Mouse (Mus musculus): ENCODE data around the gene Gm37240. TPM values are rescaled to one million over a fixed set of nuclear protein-coding genes. Genes with fewer than 3 reads are reported as not detected.

The Gm37240 gene
- polyA plus RNA-seq, 1 experiment from 2014 or later = 18.1 TPM

GRCm38 (mm10) chr3:85106956-85107355, 780.4 kb downstream of the Gm37240 start:
- H3K4me1 ChIP-seq (replicated peaks; ENCODE audit: control insufficient read depth, insufficient read depth) = no peaks in the 10 kb centered on the region
- H3K4me2 ChIP-seq (replicated peaks; ENCODE audit: low read depth) = no peak overlapping the region
- no peaks in the 10 kb centered on the region for H3K9me3 ChIP-seq (ENCODE audit: control insufficient read depth, low read length)
- no peak for TF ChIP-seq CTCF (IDR thresholded peaks at IDR 0.05; ENCODE audit: low read depth)
- TF ChIP-seq EP300 (optimal IDR thresholded peaks at IDR 0.05) = no peak
- H3K9ac ChIP-seq (ENCODE audit: low read length) = no peak overlapping the region
- no peak overlapping the region for H3K4me3 ChIP-seq (ENCODE audit: low read depth, low read length)
- ATAC-seq (ENCODE audit: low FRiP score, low TSS enrichment) (no peak), DNase-seq (ENCODE audit: low spot score) (no peak)
- H3K36me3 ChIP-seq (ENCODE audit: control insufficient read depth, insufficient read depth, low read length) = no peaks in the 10 kb centered on the region
- no peaks in the 10 kb centered on the region for H3K27me3 ChIP-seq (ENCODE audit: control insufficient read depth, insufficient read depth, low read length)
- no peak overlapping the region for H3K27ac ChIP-seq (replicated peaks)
- 41% methylated on average over 11 of the region's 11 CpGs for WGBS

GRCm38 (mm10) chr3:85104301-85104700, 783.0 kb downstream of the Gm37240 start:
- no peak for TF ChIP-seq EP300 (optimal IDR thresholded peaks at IDR 0.05)
- no peak for TF ChIP-seq CTCF (IDR thresholded peaks at IDR 0.05; ENCODE audit: low read depth)
- Histone ChIP-seq H3K9me3 (ENCODE audit: control insufficient read depth, low read length) (no peaks in the 10 kb centered on the region), H3K36me3 (ENCODE audit: control insufficient read depth, insufficient read depth, low read length) (no peaks in the 10 kb centered on the region), H3K9ac (ENCODE audit: low read length) (no peak overlapping the region), H3K4me2 (replicated peaks; ENCODE audit: low read depth) (no peak overlapping the region), H3K27ac (replicated peaks) (no peak overlapping the region), H3K4me3 (ENCODE audit: low read depth, low read length) (no peak overlapping the region), H3K27me3 (ENCODE audit: control insufficient read depth, insufficient read depth, low read length) (no peaks in the 10 kb centered on the region), H3K4me1 (replicated peaks; ENCODE audit: control insufficient read depth, insufficient read depth) (no peaks in the 10 kb centered on the region)
- DNase-seq (ENCODE audit: low spot score) = no peak
- WGBS = 41% methylated on average over 5 of the region's 5 CpGs
- ATAC-seq (ENCODE audit: low FRiP score, low TSS enrichment) = no peak

- DNase-seq (ENCODE audit: low spot score) (no peak), ATAC-seq (ENCODE audit: low FRiP score, low TSS enrichment) (no peak)
- Histone ChIP-seq H3K4me1 (replicated peaks; ENCODE audit: control insufficient read depth, insufficient read depth) (no peaks in the 10 kb centered on the region), H3K4me2 (replicated peaks; ENCODE audit: low read depth) (no peak overlapping the region), H3K27ac (replicated peaks) (no peak overlapping the region), H3K27me3 (ENCODE audit: control insufficient read depth, insufficient read depth, low read length) (no peaks in the 10 kb centered on the region), H3K36me3 (ENCODE audit: control insufficient read depth, insufficient read depth, low read length) (no peaks in the 10 kb centered on the region), H3K4me3 (ENCODE audit: low read depth, low read length) (no peak overlapping the region), H3K9me3 (ENCODE audit: control insufficient read depth, low read length) (no peaks in the 10 kb centered on the region), H3K9ac (ENCODE audit: low read length) (no peak overlapping the region)
- TF ChIP-seq EP300 (optimal IDR thresholded peaks at IDR 0.05) = no peak
- TF ChIP-seq CTCF (IDR thresholded peaks at IDR 0.05; ENCODE audit: low read depth) = no peak
- 76% methylated on average over 21 of the region's 21 CpGs for WGBS
Observed at GRCm38 (mm10) chr3:85080882-85081558, 806.3 kb downstream of the Gm37240 start.

GRCm38 (mm10) chr3:85064113-85064512, 823.2 kb downstream of the Gm37240 start:
- no peak for TF ChIP-seq CTCF (IDR thresholded peaks at IDR 0.05; ENCODE audit: low read depth)
- TF ChIP-seq EP300 (optimal IDR thresholded peaks at IDR 0.05) = no peak
- H3K4me1 ChIP-seq (replicated peaks; ENCODE audit: control insufficient read depth, insufficient read depth) = no peaks in the 10 kb centered on the region
- no peak overlapping the region for H3K4me2 ChIP-seq (replicated peaks; ENCODE audit: low read depth)
- H3K4me3 ChIP-seq (ENCODE audit: low read depth, low read length) = no peak overlapping the region
- H3K27ac ChIP-seq (replicated peaks) = no peak overlapping the region
- no peaks in the 10 kb centered on the region for H3K9me3 ChIP-seq (ENCODE audit: control insufficient read depth, low read length)
- no peak overlapping the region for H3K9ac ChIP-seq (ENCODE audit: low read length)
- DNase-seq (ENCODE audit: low spot score) (no peak), ATAC-seq (ENCODE audit: low FRiP score, low TSS enrichment) (no peak)
- no peaks in the 10 kb centered on the region for H3K27me3 ChIP-seq (ENCODE audit: control insufficient read depth, insufficient read depth, low read length)
- WGBS = 53% methylated on average over 7 of the region's 7 CpGs
- H3K36me3 ChIP-seq (ENCODE audit: control insufficient read depth, insufficient read depth, low read length) = no peaks in the 10 kb centered on the region

GRCm38 (mm10) chr3:85060153-85060552, 827.2 kb downstream of the Gm37240 start:
- ATAC-seq (ENCODE audit: low FRiP score, low TSS enrichment) (no peak), DNase-seq (ENCODE audit: low spot score) (no peak)
- Histone ChIP-seq H3K9ac (ENCODE audit: low read length) (no peak overlapping the region), H3K4me2 (replicated peaks; ENCODE audit: low read depth) (no peak overlapping the region), H3K9me3 (ENCODE audit: control insufficient read depth, low read length) (no peaks in the 10 kb centered on the region), H3K27me3 (ENCODE audit: control insufficient read depth, insufficient read depth, low read length) (no peaks in the 10 kb centered on the region), H3K27ac (replicated peaks) (no peak overlapping the region), H3K36me3 (ENCODE audit: control insufficient read depth, insufficient read depth, low read length) (no peaks in the 10 kb centered on the region), H3K4me1 (replicated peaks; ENCODE audit: control insufficient read depth, insufficient read depth) (no peaks in the 10 kb centered on the region), H3K4me3 (ENCODE audit: low read depth, low read length) (no peak overlapping the region)
- TF ChIP-seq CTCF (IDR thresholded peaks at IDR 0.05; ENCODE audit: low read depth) (no peak), EP300 (optimal IDR thresholded peaks at IDR 0.05) (no peak)
- WGBS = 88% methylated on average over 7 of the region's 7 CpGs

GRCm38 (mm10) chr3:85057245-85057644, 830.1 kb downstream of the Gm37240 start:
- ATAC-seq (ENCODE audit: low FRiP score, low TSS enrichment) = no peak
- H3K27ac ChIP-seq (replicated peaks) = no peak overlapping the region
- WGBS = 68% methylated on average over 6 of the region's 6 CpGs

More at GRCm38 (mm10) chr3:85057245-85057644, 830.1 kb downstream of the Gm37240 start:
- H3K4me3 ChIP-seq (ENCODE audit: low read depth, low read length) = no peak overlapping the region
- no peaks in the 10 kb centered on the region for H3K36me3 ChIP-seq (ENCODE audit: control insufficient read depth, insufficient read depth, low read length)
- no peaks in the 10 kb centered on the region for H3K4me1 ChIP-seq (replicated peaks; ENCODE audit: control insufficient read depth, insufficient read depth)
- TF ChIP-seq CTCF (IDR thresholded peaks at IDR 0.05; ENCODE audit: low read depth) (no peak), EP300 (optimal IDR thresholded peaks at IDR 0.05) (no peak)
- H3K27me3 ChIP-seq (ENCODE audit: control insufficient read depth, insufficient read depth, low read length) = no peaks in the 10 kb centered on the region
- no peak overlapping the region for H3K9ac ChIP-seq (ENCODE audit: low read length)
- H3K4me2 ChIP-seq (replicated peaks; ENCODE audit: low read depth) = no peak overlapping the region
- no peak for DNase-seq (ENCODE audit: low spot score)
- H3K9me3 ChIP-seq (ENCODE audit: control insufficient read depth, low read length) = no peaks in the 10 kb centered on the region
